Mouse (Mus musculus): ENCODE results near the gene Clca4a. TPM values are rescaled to one million over a fixed set of nuclear protein-coding genes. Genes with fewer than 3 reads are reported as not detected.
"Not testable (repeated sequence)": the region's sequence is repeated elsewhere in the genome, so short reads cannot be mapped to it uniquely, and the experiment has no call there.

Gene Clca4a
- polyA plus RNA-seq, 1 experiment from 2014 or later, result not detected

DNA sequence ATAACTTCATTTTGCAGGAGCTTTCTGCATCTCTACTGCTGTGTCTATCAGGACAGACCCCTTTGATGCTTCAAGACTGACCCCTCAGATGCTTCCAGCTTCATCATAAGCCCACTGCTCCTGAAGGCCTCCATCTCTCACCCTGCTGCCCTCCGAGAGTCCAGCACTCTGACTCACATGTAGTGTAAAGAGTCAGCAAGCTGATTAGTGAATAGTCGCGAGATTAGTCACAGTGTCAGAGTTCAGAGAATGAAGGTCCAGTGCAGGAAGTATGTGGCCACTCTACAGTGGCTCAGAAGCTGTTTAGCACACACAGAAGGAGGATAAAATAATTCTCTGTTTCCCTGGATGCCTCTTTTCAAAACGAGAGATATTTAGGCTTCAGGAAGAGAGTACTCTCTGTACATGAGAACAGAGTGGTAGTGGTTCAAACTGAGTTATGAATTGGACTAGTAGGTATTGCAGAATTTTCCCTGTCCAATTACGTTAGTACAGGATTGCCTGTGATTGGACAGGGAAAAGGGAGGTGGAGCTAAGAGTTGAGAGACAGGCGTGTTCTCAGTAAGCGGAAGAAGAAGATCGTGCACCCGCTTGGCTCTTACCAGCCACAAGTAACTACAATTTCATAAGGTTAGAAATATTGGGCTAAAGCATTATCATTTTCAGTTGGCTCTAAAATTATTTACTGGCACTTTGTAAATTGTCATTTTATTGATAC is 3.1 kb downstream of the Clca4a start:
- no peak for ATAC-seq (ENCODE audit: low read depth)
- H3K9ac ChIP-seq (replicated peaks; ENCODE audit: low read depth, low read length), result no peak overlapping the region
- no peaks in the 10 kb centered on the region for H3K9me3 ChIP-seq (ENCODE audit: control insufficient read depth, low read length)
- WGBS, result 82% methylated on average over 9 of the region's 9 CpGs
- H3K27me3 ChIP-seq (ENCODE audit: control insufficient read depth, insufficient read depth, low read length), result no peaks in the 10 kb centered on the region
- H3K4me1 ChIP-seq (ENCODE audit: control insufficient read depth, insufficient read depth, low read length), result no peaks in the 10 kb centered on the region
- no peak overlapping the region for H3K27ac ChIP-seq (ENCODE audit: low read depth, low read length)
- no peak overlapping the region for H3K4me2 ChIP-seq (ENCODE audit: low read depth, low read length)
- H3K4me3 ChIP-seq (ENCODE audit: low read depth, low read length), result no peak overlapping the region
- no peaks in the 10 kb centered on the region for H3K36me3 ChIP-seq (ENCODE audit: control insufficient read depth, insufficient read depth, low read length)

DNA sequence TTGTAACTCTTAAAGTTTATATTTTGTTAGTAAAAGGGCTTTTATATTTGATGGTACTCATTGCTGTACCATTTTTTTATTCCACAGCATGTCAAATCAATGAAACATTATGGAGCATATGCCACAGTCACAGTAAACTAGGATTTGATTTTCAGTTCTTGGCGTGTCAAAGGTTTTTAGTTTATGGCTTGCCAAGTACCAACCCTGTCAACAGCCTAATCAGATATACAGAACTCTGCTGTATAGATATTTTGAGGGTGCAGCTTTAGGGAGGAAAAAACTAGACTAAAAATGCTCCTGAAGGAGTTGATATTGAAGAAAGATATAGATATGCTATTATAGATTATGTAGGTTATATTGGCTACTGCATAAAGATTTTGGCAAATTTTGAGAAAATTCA is 5.1 kb downstream of the Clca4a start:
- 89% methylated on average over 1 of the region's 1 CpGs for WGBS
- Histone ChIP-seq H3K27me3 (ENCODE audit: control insufficient read depth, insufficient read depth, low read length) (no peaks in the 10 kb centered on the region), H3K4me1 (ENCODE audit: control insufficient read depth, insufficient read depth, low read length) (no peaks in the 10 kb centered on the region), H3K4me2 (ENCODE audit: low read depth, low read length) (no peak overlapping the region), H3K9ac (replicated peaks; ENCODE audit: low read depth, low read length) (no peak overlapping the region), H3K4me3 (ENCODE audit: low read depth, low read length) (no peak overlapping the region), H3K9me3 (ENCODE audit: control insufficient read depth, low read length) (no peaks in the 10 kb centered on the region), H3K36me3 (ENCODE audit: control insufficient read depth, insufficient read depth, low read length) (no peaks in the 10 kb centered on the region), H3K27ac (ENCODE audit: low read depth, low read length) (no peak overlapping the region)
- ATAC-seq (ENCODE audit: low read depth), result no peak

DNA sequence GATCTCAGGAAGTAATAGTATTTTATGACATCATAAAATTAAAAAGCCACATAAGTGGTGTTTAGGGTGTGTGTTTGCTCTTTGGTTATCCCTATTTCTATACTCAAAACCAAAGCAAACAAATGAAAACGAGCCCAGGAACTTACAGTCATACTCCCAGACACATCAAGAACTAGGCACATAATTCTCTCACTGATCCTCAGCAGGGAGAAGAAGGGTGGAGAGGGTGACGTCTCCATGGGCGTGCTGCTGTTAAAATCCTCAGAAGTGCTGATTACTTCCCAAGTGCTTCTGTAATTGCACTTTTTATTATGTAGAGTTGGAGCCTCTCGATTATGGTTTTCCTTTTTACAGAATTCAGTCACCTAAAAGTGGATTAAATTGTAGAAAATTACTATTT is 8.8 kb downstream of the Clca4a start:
- Histone ChIP-seq H3K4me3 (ENCODE audit: low read depth, low read length) (no peak overlapping the region), H3K4me2 (ENCODE audit: low read depth, low read length) (no peak overlapping the region)
- 47% methylated on average over 4 of the region's 4 CpGs for WGBS

DNA sequence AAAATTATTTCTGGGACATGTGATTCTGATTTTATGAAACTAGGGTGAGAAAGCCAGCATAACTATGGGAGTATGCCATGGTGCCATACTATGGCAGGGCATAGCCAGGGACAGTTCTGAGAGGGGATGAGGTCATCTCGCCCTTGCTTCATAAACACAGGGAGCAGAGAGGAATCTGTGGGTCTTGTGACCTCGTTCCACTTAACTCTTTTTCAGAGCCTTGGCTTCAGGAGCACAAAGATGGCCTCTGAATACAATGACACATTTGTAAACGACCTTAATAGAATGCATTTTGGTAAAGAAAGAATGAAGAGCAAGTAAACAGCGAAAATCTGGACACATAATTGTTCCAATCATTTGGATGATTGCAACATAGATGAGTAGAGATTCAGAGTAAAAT is 24.0 kb downstream of the Clca4a start:
- H3K4me2 ChIP-seq (ENCODE audit: low read depth, low read length), result no peak overlapping the region
- no peaks in the 10 kb centered on the region for H3K4me1 ChIP-seq (ENCODE audit: control insufficient read depth, insufficient read depth, low read length)
- no peak overlapping the region for H3K4me3 ChIP-seq (ENCODE audit: low read depth, low read length)
- 70% methylated on average over 4 of the region's 4 CpGs for WGBS
- H3K9ac ChIP-seq (replicated peaks; ENCODE audit: low read depth, low read length), result no peak overlapping the region
- no peak for ATAC-seq (ENCODE audit: low read depth)
- no peaks in the 10 kb centered on the region for H3K27me3 ChIP-seq (ENCODE audit: control insufficient read depth, insufficient read depth, low read length)
- no peak overlapping the region for H3K27ac ChIP-seq (ENCODE audit: low read depth, low read length)
- no peaks in the 10 kb centered on the region for H3K9me3 ChIP-seq (ENCODE audit: control insufficient read depth, low read length)
- no peaks in the 10 kb centered on the region for H3K36me3 ChIP-seq (ENCODE audit: control insufficient read depth, insufficient read depth, low read length)

More for the DNA sequence above, 8.8 kb downstream of the Clca4a start:
- H3K27me3 ChIP-seq (ENCODE audit: control insufficient read depth, insufficient read depth, low read length), result no peaks in the 10 kb centered on the region
- H3K36me3 ChIP-seq (ENCODE audit: control insufficient read depth, insufficient read depth, low read length), result no peaks in the 10 kb centered on the region
- no peak overlapping the region for H3K9ac ChIP-seq (replicated peaks; ENCODE audit: low read depth, low read length)
- no peaks in the 10 kb centered on the region for H3K4me1 ChIP-seq (ENCODE audit: control insufficient read depth, insufficient read depth, low read length)
- no peaks in the 10 kb centered on the region for H3K9me3 ChIP-seq (ENCODE audit: control insufficient read depth, low read length)
- H3K27ac ChIP-seq (ENCODE audit: low read depth, low read length), result no peak overlapping the region
- ATAC-seq (ENCODE audit: low read depth), result no peak

DNA sequence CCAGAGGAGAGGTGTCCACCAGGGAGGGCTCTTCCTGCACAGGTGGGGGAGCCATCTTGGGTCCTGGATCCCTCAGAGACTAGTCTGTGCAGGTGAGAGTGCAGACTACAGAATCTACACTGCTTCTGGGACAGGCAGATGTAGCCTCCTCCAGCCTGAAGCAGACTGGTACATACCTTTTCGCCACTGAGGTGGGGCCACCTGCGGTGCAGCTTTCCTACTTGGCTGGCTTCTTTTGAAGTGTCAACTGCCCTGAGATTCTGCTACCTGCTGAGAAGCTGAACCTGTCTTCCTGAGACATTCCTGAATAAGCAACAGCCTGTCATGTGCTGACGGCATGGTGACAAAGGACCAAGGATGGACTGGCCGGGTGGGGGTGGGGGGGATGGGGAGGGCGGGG is 27.5 kb downstream of the Clca4a start:
- WGBS, result 30% methylated on average over 5 of the region's 5 CpGs
- ATAC-seq (ENCODE audit: low read depth), result not testable (repeated sequence)

DNA sequence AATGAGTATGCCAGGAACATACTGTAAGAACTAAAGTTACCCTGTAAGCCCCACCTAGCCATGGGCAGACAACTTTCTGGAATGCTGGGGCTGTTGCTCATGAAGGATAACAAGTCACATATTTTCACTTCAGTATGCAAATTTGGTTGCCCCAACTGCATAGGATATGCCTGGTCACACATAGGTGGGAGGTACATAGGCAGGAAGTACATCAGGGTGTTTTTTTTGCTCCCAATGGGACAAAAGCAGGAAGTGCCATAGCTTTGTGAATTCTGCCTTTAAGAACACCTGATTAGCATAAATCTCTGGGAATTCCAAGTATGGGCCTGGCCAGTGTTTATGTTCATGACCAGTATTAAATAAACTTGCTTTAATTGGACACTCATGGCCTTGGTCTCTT is 41.2 kb downstream of the Clca4a start:
- H3K4me1 ChIP-seq (ENCODE audit: control insufficient read depth, insufficient read depth, low read length); H3K36me3 ChIP-seq (ENCODE audit: control insufficient read depth, insufficient read depth, low read length); H3K4me3 ChIP-seq (ENCODE audit: low read depth, low read length); H3K27me3 ChIP-seq (ENCODE audit: control insufficient read depth, insufficient read depth, low read length); H3K27ac ChIP-seq (ENCODE audit: low read depth, low read length); H3K9me3 ChIP-seq (ENCODE audit: control insufficient read depth, low read length); H3K4me2 ChIP-seq (ENCODE audit: low read depth, low read length); ATAC-seq (ENCODE audit: low read depth); H3K9ac ChIP-seq (replicated peaks; ENCODE audit: low read depth, low read length): not testable (repeated sequence)

More for the DNA sequence above, 27.5 kb downstream of the Clca4a start:
- H3K27ac ChIP-seq (ENCODE audit: low read depth, low read length); H3K4me2 ChIP-seq (ENCODE audit: low read depth, low read length); H3K27me3 ChIP-seq (ENCODE audit: control insufficient read depth, insufficient read depth, low read length); H3K36me3 ChIP-seq (ENCODE audit: control insufficient read depth, insufficient read depth, low read length); H3K4me3 ChIP-seq (ENCODE audit: low read depth, low read length); H3K9me3 ChIP-seq (ENCODE audit: control insufficient read depth, low read length); H3K4me1 ChIP-seq (ENCODE audit: control insufficient read depth, insufficient read depth, low read length); H3K9ac ChIP-seq (replicated peaks; ENCODE audit: low read depth, low read length): not testable (repeated sequence)

DNA sequence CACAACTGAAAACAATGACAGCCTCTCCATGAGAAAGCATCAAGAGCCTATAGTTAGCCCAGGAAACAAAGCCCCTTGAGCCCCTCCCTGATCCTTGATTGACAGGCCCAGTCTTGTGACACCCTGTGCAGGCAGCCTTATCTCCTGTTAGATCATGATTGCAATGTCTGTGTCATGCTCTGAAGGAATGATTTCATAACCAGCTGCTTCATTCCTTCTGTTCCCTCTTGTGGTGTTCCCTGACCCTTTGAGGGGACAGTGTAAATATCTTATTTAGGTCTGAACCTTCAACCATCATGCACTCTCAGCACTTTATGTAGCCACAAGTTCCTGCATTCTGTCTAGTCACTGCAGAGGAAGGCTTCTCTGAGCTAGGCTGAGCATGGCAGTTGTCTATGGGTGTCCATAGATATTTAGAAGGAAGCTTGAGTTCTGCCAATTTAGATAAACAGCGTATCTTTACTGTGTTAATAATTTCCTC is 41.8 kb downstream of the Clca4a start:
- no peaks in the 10 kb centered on the region for H3K36me3 ChIP-seq (ENCODE audit: control insufficient read depth, insufficient read depth, low read length)
- H3K27ac ChIP-seq (ENCODE audit: low read depth, low read length), result no peak overlapping the region
- no peak for ATAC-seq (ENCODE audit: low read depth)
- H3K27me3 ChIP-seq (ENCODE audit: control insufficient read depth, insufficient read depth, low read length), result no peaks in the 10 kb centered on the region
- no peak overlapping the region for H3K4me2 ChIP-seq (ENCODE audit: low read depth, low read length)
- no peaks in the 10 kb centered on the region for H3K9me3 ChIP-seq (ENCODE audit: control insufficient read depth, low read length)
- no peak overlapping the region for H3K9ac ChIP-seq (replicated peaks; ENCODE audit: low read depth, low read length)
- H3K4me1 ChIP-seq (ENCODE audit: control insufficient read depth, insufficient read depth, low read length), result no peaks in the 10 kb centered on the region
- WGBS, result 92% methylated on average over 1 of the region's 1 CpGs
- no peak overlapping the region for H3K4me3 ChIP-seq (ENCODE audit: low read depth, low read length)

DNA sequence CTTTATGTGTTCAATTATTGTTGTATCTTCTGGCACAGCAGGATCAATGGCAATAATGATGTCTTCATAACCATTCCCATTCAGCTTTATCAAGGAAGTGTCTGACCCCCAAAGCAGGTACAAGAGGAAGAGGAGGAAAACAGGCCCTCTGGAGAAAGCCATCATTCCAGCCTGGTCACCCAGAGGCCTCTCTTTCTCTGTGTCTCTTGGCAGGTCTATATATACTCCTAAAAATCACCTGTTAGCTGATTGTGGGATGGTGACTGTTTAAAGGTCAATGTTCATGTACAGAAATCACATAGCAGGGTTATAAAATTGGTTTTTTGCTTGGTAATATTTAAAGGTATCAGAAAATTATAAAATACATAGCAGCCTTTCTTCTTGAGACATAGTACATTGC is 42.5 kb downstream of the Clca4a start, which contains the start of gene Clca4b:
TSS of gene Clca4b (minus strand) at position 195 of the 400 bp plus-strand sequence.
- Histone ChIP-seq H3K36me3 (ENCODE audit: control insufficient read depth, insufficient read depth, low read length) (no peaks in the 10 kb centered on the region), H3K9me3 (ENCODE audit: control insufficient read depth, low read length) (no peaks in the 10 kb centered on the region)
- ATAC-seq (ENCODE audit: low read depth), result no peak

DNA sequence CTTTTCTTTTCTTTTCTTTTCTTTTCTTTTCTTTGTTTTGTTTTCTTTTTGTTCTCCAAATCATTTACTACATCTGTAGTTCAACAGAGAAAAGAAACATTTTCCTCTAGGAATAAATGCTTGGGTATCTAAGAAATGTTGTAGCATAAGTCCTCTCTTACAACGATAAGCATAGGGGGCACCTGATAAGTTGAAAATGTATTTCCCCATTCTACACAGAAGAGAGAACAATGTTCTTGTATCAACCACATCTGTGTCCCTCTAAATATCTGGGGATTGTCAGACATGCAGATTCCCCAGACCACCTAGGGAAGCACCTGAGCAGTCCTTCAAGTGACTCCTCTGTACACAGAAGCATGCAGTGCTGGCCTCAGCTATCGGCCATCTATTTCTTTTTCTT is 60.8 kb downstream of the Clca4a start:
- 96% methylated on average over 2 of the region's 2 CpGs for WGBS
- ATAC-seq (ENCODE audit: low read depth), result no peak
- H3K9ac ChIP-seq (replicated peaks; ENCODE audit: low read depth, low read length), result no peak overlapping the region

More for the DNA sequence above, 42.5 kb downstream of the Clca4a start, which contains the start of gene Clca4b:
- Histone ChIP-seq H3K9ac (replicated peaks; ENCODE audit: low read depth, low read length) (no peak within 1 kb of the TSS), H3K27ac (ENCODE audit: low read depth, low read length) (no peak within 1 kb of the TSS), H3K4me1 (ENCODE audit: control insufficient read depth, insufficient read depth, low read length) (no peaks in the 10 kb centered on the region), H3K4me3 (ENCODE audit: low read depth, low read length) (no peak within 1 kb of the TSS), H3K4me2 (ENCODE audit: low read depth, low read length) (no peak within 1 kb of the TSS), H3K27me3 (ENCODE audit: control insufficient read depth, insufficient read depth, low read length) (no peaks in the 10 kb centered on the region)

More for the DNA sequence above, 60.8 kb downstream of the Clca4a start:
- Histone ChIP-seq H3K4me3 (ENCODE audit: low read depth, low read length) (no peak overlapping the region), H3K27me3 (ENCODE audit: control insufficient read depth, insufficient read depth, low read length) (no peaks in the 10 kb centered on the region), H3K4me2 (ENCODE audit: low read depth, low read length) (no peak overlapping the region), H3K27ac (ENCODE audit: low read depth, low read length) (no peak overlapping the region), H3K4me1 (ENCODE audit: control insufficient read depth, insufficient read depth, low read length) (no peaks in the 10 kb centered on the region), H3K36me3 (ENCODE audit: control insufficient read depth, insufficient read depth, low read length) (no peaks in the 10 kb centered on the region), H3K9me3 (ENCODE audit: control insufficient read depth, low read length) (no peaks in the 10 kb centered on the region)

Data from neural tube, embryonic 14.5 days (tissue).